In genomic region chr5:35368916-35369315, GRCm38 (mm10) we compare ENCODE assay signal across 18 mouse cellular contexts. TPM values are rescaled to one million over a fixed set of nuclear protein-coding genes. Genes with fewer than 3 reads are reported as not detected.
"Had no signal": no experiment of that assay in that cellular context is flagged by ENCODE, and none has a peak within 500 bp of the region (broad histone marks: within the 10 kb centered on the region; RNA-seq: fewer than 3 reads in every experiment).

No protein-coding gene starts in this region.

- H3K27ac ChIP-seq: layer of hippocampus, adult 2 months; limb, embryonic 15.5 days; liver, embryonic 13.5 days; lung, embryonic 15.5 days; macrophage; midbrain, embryonic 13.5 days; stomach, embryonic 15.5 days had no signal

- H3K4me3 ChIP-seq: layer of hippocampus, adult 2 months; limb, embryonic 15.5 days; liver, embryonic 13.5 days; lung, embryonic 15.5 days; midbrain, embryonic 13.5 days; stomach, embryonic 15.5 days had no signal

- ATAC-seq: liver, postnatal 0 days; midbrain, embryonic 13.5 days had no signal

- DNase-seq: kidney, postnatal 10 days; kidney, postnatal 4 days; liver, embryonic 13.5 days; liver, postnatal 0 days; lung, postnatal 14 days; right cerebral cortex, postnatal 14 days; thymus, adult 2 months; thymus, postnatal 25 days had no signal

RNA-seq across cellular contexts. Expression of gene Hmx1, which starts 20.0 kb away (rescaled TPM):
- total RNA-seq: layer of hippocampus, adult 2 months; layer of hippocampus, postnatal 14 days; left cerebral cortex, adult 18-20 months; left cerebral cortex, postnatal 14 days; midbrain, postnatal 0 days had no signal
